Mouse (Mus musculus) spleen, postnatal 4 days (tissue): Measurements from ENCODE around the gene Gls.

ENCODE experiments used
- DNase-seq, 2 experiments: peaks; one replicate each; pipeline ENCODE4 v3.0.0; 2022; ENCODE audit warnings: low spot score in 2 of 2

Gene Gls

GRCm38 (mm10) chr1:52248899-52249556 is 16.0 kb upstream of the Gls start:
- peak in 1 of 2 experiments; percentile 19 for DNase-seq

- DNase-seq = no peak
Observed at GRCm38 (mm10) chr1:52242270-52242669, 9.2 kb upstream of the Gls start.

GRCm38 (mm10) chr1:52232766-52233140 is 279 bp downstream of the Gls start:
- no peak for DNase-seq

- peak; percentile 73 to 88 for DNase-seq
Observed at GRCm38 (mm10) chr1:52231939-52232765, 880 bp downstream of the Gls start.

- no peak for DNase-seq
Observed at GRCm38 (mm10) chr1:52230404-52230803, 2.6 kb downstream of the Gls start.

- no peak for DNase-seq
Observed at GRCm38 (mm10) chr1:52228178-52228577, 4.9 kb downstream of the Gls start.

- DNase-seq = no peak
Observed at GRCm38 (mm10) chr1:52226416-52226815, 6.6 kb downstream of the Gls start.

- no peak for DNase-seq
Observed at GRCm38 (mm10) chr1:52216766-52217165, 16.3 kb downstream of the Gls start.

GRCm38 (mm10) chr1:52182992-52183391 is 50.0 kb downstream of the Gls start:
- no peak for DNase-seq

GRCm38 (mm10) chr1:52181994-52182393 is 51.0 kb downstream of the Gls start:
- no peak for DNase-seq

- DNase-seq = no peak
Observed at GRCm38 (mm10) chr1:52179939-52180568, 53.0 kb downstream of the Gls start.

GRCm38 (mm10) chr1:52176999-52177398 is 56.0 kb downstream of the Gls start:
- no peak for DNase-seq

GRCm38 (mm10) chr1:52175983-52176382 is 57.0 kb downstream of the Gls start:
- DNase-seq = no peak

- no peak for DNase-seq
Observed at GRCm38 (mm10) chr1:52175321-52175720, 57.7 kb downstream of the Gls start.

- no peak for DNase-seq
Observed at GRCm38 (mm10) chr1:52171271-52171670, 61.8 kb downstream of the Gls start.

- no peak for DNase-seq
Observed at GRCm38 (mm10) chr1:52170747-52171146, 62.3 kb downstream of the Gls start.

- DNase-seq = no peak
Observed at GRCm38 (mm10) chr1:52170057-52170456, 63.0 kb downstream of the Gls start.

GRCm38 (mm10) chr1:52166652-52167220 is 66.3 kb downstream of the Gls start:
- no peak for DNase-seq

GRCm38 (mm10) chr1:52163707-52164457 is 69.2 kb downstream of the Gls start:
- no peak for DNase-seq

GRCm38 (mm10) chr1:52161151-52161550 is 71.9 kb downstream of the Gls start:
- no peak for DNase-seq

- no peak for DNase-seq
Observed at GRCm38 (mm10) chr1:52158490-52159381, 74.3 kb downstream of the Gls start.
